20 mouse cellular contexts compared by ENCODE assay signal in the genomic region with DNA sequence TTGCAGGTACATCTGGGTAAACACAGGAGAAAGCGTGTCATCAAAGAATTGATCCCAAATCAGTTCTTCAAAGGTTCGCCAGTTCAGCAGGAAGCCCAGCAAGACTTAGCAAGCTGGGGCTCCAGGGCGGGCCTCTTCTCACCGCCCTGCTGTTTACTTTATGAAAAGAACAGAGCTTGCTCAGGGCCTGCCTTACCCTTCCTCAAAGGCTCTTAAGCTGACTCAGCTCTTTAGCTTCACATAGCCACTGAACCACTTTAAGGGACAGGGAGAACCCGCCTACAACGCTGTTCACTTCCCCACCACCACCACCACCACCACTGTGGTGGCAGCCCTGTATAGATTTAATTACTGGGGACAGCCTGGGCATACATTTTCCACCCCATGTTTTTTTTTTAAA.
A peak's percentile ranks its signal among the peaks of the same experiment; 100 is the strongest.
DNase-seq lines count a peak whose midpoint lies in the region; ATAC-seq lines count a peak whose summit lies in the region.
"Had no signal": no experiment of that assay in that cellular context is flagged by ENCODE, and none has a peak within 500 bp of the region (broad histone marks: within the 10 kb centered on the region; RNA-seq: fewer than 3 reads in every experiment).

No protein-coding gene starts in this region.

- H3K4me2 ChIP-seq in lung, embryonic 16.5 days (ENCODE audit: low read depth, low read length) = no peak overlapping the region
- H3K4me2 ChIP-seq in stomach, embryonic 14.5 days (replicated peaks; ENCODE audit: low read depth, low read length) = no peak overlapping the region
- no peak overlapping the region for H3K4me2 ChIP-seq in neural tube, embryonic 15.5 days
- H3K4me2 ChIP-seq: forebrain, embryonic 13.5 days; heart, embryonic 11.5 days; hindbrain, embryonic 14.5 days; lung, embryonic 15.5 days; midbrain, embryonic 11.5 days; neural tube, embryonic 13.5 days had no signal

- peak overlapping the region; percentile 23; the same call in 1 of the 2 replicates for H3K27ac ChIP-seq in lung, embryonic 16.5 days (ENCODE audit: low read length)
- peak overlapping the region; percentile 15; the same call in 1 of the 2 replicates for H3K27ac ChIP-seq in stomach, embryonic 14.5 days (ENCODE audit: low read length)
- H3K27ac ChIP-seq in neural tube, embryonic 15.5 days (replicated peaks) = no peak overlapping the region
- H3K27ac ChIP-seq: forebrain, embryonic 13.5 days; hindbrain, embryonic 14.5 days; lung, embryonic 15.5 days; neural tube, embryonic 13.5 days had no signal

- no peaks in the 10 kb centered on the region for H3K36me3 ChIP-seq in lung, embryonic 16.5 days (ENCODE audit: control insufficient read depth, insufficient read depth, low read length)
- H3K36me3 ChIP-seq in stomach, embryonic 14.5 days (ENCODE audit: control insufficient read depth, insufficient read depth, low read length) = no peaks in the 10 kb centered on the region
- H3K36me3 ChIP-seq in neural tube, embryonic 15.5 days = no peaks in the 10 kb centered on the region
- H3K36me3 ChIP-seq: G1E; lung, embryonic 15.5 days; neural tube, embryonic 13.5 days had no signal

- no peak for DNase-seq in lung, postnatal 4 days
- DNase-seq in ZHBTc4 (ENCODE audit: low read depth, low spot score) = peak; percentile 28
- DNase-seq in induced T-regulatory cell, adult 2 months (ENCODE audit: low read depth) = peak; percentile 8
- DNase-seq in cerebellum, postnatal 10 days = no peak
- DNase-seq: adrenal gland, postnatal 10 days; cerebellum, adult 11 months; cerebellum, postnatal 25 days; heart, postnatal 14 days; right cerebral cortex, postnatal 25 days had no signal

- no peak overlapping the region for H3K9ac ChIP-seq in lung, embryonic 16.5 days (ENCODE audit: low read length)
- H3K9ac ChIP-seq in stomach, embryonic 14.5 days (replicated peaks; ENCODE audit: low read depth, low read length) = no peak overlapping the region
- H3K9ac ChIP-seq in neural tube, embryonic 15.5 days (replicated peaks) = no peak overlapping the region
- H3K9ac ChIP-seq: forebrain, embryonic 13.5 days; hindbrain, embryonic 14.5 days; lung, embryonic 15.5 days; neural tube, embryonic 13.5 days had no signal

- no peaks in the 10 kb centered on the region for H3K9me3 ChIP-seq in lung, embryonic 16.5 days (ENCODE audit: control insufficient read depth, low read length)
- no peaks in the 10 kb centered on the region for H3K9me3 ChIP-seq in stomach, embryonic 14.5 days (ENCODE audit: control insufficient read depth, low read depth, low read length)
- H3K9me3 ChIP-seq in neural tube, embryonic 15.5 days (replicated peaks) = no peaks in the 10 kb centered on the region
- H3K9me3 ChIP-seq: forebrain, embryonic 13.5 days; lung, embryonic 15.5 days; neural tube, embryonic 13.5 days had no signal

- peaks cover 3% of the 10 kb centered on the region for H3K4me1 ChIP-seq in lung, embryonic 16.5 days (replicated peaks; ENCODE audit: control insufficient read depth, insufficient read depth, low read length)
- peaks cover 5% of the 10 kb centered on the region; the same call in 1 of the 2 replicates for H3K4me1 ChIP-seq in stomach, embryonic 14.5 days (ENCODE audit: control insufficient read depth, insufficient read depth, low read length)
- H3K4me1 ChIP-seq in neural tube, embryonic 15.5 days = no peaks in the 10 kb centered on the region
- H3K4me1 ChIP-seq: forebrain, embryonic 13.5 days; neural tube, embryonic 13.5 days had no signal

- peak; percentile 83 for ATAC-seq in lung, embryonic 16.5 days (ENCODE audit: low read depth)
- peak; percentile 83; the same call in 1 of the 2 replicates for ATAC-seq in stomach, embryonic 14.5 days (ENCODE audit: insufficient number of reproducible peaks, insufficient read depth, low FRiP score, low read depth)
- ATAC-seq in neural tube, embryonic 15.5 days (ENCODE audit: low FRiP score) = no peak
- ATAC-seq in activated CD4-positive, CD25-positive, alpha-beta regulatory T cell, adult 4 months = no peak
- ATAC-seq: forebrain, embryonic 13.5 days had no signal

- no peaks in the 10 kb centered on the region for H3K27me3 ChIP-seq in lung, embryonic 16.5 days (ENCODE audit: control insufficient read depth, insufficient read depth, low read depth, low read length)
- no peaks in the 10 kb centered on the region for H3K27me3 ChIP-seq in stomach, embryonic 14.5 days (ENCODE audit: control insufficient read depth, insufficient read depth, low read length)
- no peaks in the 10 kb centered on the region for H3K27me3 ChIP-seq in neural tube, embryonic 15.5 days (replicated peaks)
- H3K27me3 ChIP-seq: lung, embryonic 15.5 days; neural tube, embryonic 13.5 days had no signal

- no peak overlapping the region for H3K4me3 ChIP-seq in lung, embryonic 16.5 days (ENCODE audit: low read length)
- H3K4me3 ChIP-seq in stomach, embryonic 14.5 days (ENCODE audit: low read depth, low read length) = no peak overlapping the region
- no peak overlapping the region for H3K4me3 ChIP-seq in neural tube, embryonic 15.5 days (replicated peaks)
- H3K4me3 ChIP-seq: forebrain, embryonic 13.5 days; lung, embryonic 15.5 days; neural tube, embryonic 13.5 days had no signal

- 22% methylated on average over 6 of the region's 6 CpGs for WGBS in lung, embryonic 16.5 days
- 27% methylated on average over 6 of the region's 6 CpGs for WGBS in stomach, embryonic 14.5 days
- 63% methylated on average over 6 of the region's 6 CpGs for WGBS in neural tube, embryonic 15.5 days

Comparison
In these comparisons a context has a peak if more than half of its experiments do, and no peak if none do; other contexts are left out.
1. ATAC-seq: peak in lung, embryonic 16.5 days (single experiment) and stomach, embryonic 14.5 days (single experiment); none in neural tube, embryonic 15.5 days (single experiment) and activated CD4-positive, CD25-positive, alpha-beta regulatory T cell, adult 4 months (single experiment).
2. DNase-seq: peak in ZHBTc4 (single experiment) and induced T-regulatory cell, adult 2 months (single experiment); none in lung, postnatal 4 days (0 of 2) and cerebellum, postnatal 10 days (0 of 2).